Mouse (Mus musculus) large intestine, adult 2 months (tissue): ENCODE data around the gene Fbxo11. TPM values are rescaled to one million over a fixed set of nuclear protein-coding genes. Genes with fewer than 3 reads are reported as not detected.

Experiments
- DNase-seq: peaks from one replicate; pipeline ENCODE4 v3.0.0-alpha.2; 2012; ENCODE audit warnings: low read depth, low spot score
- WGBS: fragments of 180-500 bp; shearing (Covaris S2); methylation state at CpG from one replicate; pipeline ENCODE4 v1.1.7; 2018; 5-methylcytosine and 5-hydroxymethylcytosine counted together
- polyA plus RNA-seq: library from polyadenylated mRNA; depleted of rRNA; stranded (reverse); fragments of >200 nt; gene quantifications from 2 replicates; pipeline ENCODE4 v1.2.3, GENCODE M21; 2012; rRNA removed

The Fbxo11 gene
- 11.6 and 12.6 TPM in 2 replicates for polyA plus RNA-seq

- no peak for DNase-seq
- WGBS = 1% methylated on average over 112 of the region's 112 CpGs
These were observed at the start of gene Fbxo11 for GRCm38 (mm10) chr17:88065031-88065800. Gene Fbxo11, minus strand, starts transcription at chr17:88065291.

DNA sequence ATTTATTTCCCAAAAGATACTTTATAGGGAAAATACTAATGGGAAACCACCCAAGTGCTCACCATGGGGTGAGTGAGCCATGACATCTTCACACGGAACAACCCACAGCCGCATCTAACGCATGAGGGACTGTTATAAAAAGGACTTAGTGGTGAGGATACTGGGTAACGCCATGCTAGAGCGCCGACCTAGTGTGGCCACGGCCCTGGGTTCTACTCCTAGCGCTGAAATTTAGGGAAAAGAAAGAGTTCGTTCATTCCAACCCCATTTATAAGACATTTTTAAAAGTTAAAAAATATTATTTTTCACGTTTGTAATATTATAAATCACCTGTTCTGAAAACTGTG lies 48.8 kb upstream of the Fbxo11 start:
- 89% methylated on average over 10 of the region's 10 CpGs for WGBS
- DNase-seq = no peak

DNA sequence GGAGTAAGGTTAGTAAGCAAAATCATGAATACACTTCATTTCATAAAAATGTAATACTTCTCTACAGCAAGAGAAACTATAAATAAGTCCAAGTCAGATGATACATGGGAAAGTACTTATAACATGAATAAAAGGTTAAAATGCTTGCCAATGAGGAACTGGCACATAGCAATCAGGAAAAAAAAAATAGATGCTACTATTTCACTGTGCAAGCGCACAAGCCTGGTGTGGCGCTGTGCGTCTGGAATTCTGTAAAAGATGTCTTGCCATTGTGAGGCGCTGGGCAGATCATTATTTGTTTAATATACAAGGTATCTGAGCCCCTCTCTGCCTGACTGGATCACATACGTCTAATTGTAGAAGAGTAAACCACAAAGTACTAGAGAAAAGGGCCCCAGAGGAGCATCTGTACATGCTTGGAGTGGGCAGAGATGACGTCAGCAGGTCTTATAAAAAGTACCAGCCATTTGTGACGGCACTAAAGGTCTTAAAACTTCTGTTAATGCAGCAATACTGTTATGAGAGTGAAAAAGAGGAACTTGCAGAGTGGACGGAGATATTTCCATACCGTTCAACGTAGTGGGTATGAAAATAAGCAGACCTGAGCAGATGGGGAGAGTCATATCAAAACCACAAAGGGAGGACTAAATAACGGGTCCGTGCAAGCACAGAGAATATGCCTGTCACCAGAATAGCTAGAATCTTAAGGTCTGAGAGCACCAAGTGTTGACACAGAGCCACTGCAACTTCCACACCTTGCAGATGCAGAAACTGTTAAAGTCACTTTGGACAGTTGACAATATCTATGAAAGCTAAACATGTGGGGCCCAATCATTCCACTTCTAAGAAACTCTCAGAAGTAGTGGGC lies 48.2 kb upstream of the Fbxo11 start:
- whole genome bisulfite sequencing = 66% methylated on average over 12 of the region's 12 CpGs
- no peak for DNase-seq

GRCm38 (mm10) chr17:88111865-88112645 lies 47.0 kb upstream of the Fbxo11 start:
- DNase-seq = no peak
- 39% methylated on average over 10 of the region's 10 CpGs for WGBS

- 65% methylated on average over 12 of the region's 12 CpGs for WGBS
- no peak for DNase-seq
These were observed 46.1 kb upstream of the Fbxo11 start for GRCm38 (mm10) chr17:88111081-88111796.

- WGBS = 79% methylated on average over 4 of the region's 4 CpGs
- no peak for DNase-seq
These were observed 42.6 kb upstream of the Fbxo11 start for GRCm38 (mm10) chr17:88107708-88108107.

- DNase-seq = no peak
- 84% methylated on average over 9 of the region's 9 CpGs for WGBS
These were observed 41.3 kb upstream of the Fbxo11 start for GRCm38 (mm10) chr17:88106365-88106764.

DNA sequence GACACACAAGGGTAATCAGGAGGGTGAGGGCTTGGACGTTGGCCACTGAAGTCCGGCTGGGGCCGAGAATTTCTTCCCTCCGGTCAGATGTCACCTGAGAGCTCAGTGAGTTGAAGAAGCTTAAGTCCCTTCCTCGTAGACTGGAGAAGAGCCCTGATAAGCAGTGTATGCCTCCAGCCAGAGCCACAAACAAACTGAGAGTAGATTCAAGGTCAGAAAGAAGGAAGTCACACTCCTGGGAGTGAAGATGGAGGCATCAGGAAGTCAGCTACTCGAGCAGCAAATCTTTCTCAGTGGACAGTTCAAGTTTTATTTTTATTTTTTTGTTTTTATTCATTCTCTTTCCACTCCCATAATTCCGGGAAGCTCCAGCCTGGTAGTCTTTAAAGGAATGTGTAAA lies 37.5 kb upstream of the Fbxo11 start:
- WGBS = 56% methylated on average over 7 of the region's 7 CpGs
- no peak for DNase-seq

DNA sequence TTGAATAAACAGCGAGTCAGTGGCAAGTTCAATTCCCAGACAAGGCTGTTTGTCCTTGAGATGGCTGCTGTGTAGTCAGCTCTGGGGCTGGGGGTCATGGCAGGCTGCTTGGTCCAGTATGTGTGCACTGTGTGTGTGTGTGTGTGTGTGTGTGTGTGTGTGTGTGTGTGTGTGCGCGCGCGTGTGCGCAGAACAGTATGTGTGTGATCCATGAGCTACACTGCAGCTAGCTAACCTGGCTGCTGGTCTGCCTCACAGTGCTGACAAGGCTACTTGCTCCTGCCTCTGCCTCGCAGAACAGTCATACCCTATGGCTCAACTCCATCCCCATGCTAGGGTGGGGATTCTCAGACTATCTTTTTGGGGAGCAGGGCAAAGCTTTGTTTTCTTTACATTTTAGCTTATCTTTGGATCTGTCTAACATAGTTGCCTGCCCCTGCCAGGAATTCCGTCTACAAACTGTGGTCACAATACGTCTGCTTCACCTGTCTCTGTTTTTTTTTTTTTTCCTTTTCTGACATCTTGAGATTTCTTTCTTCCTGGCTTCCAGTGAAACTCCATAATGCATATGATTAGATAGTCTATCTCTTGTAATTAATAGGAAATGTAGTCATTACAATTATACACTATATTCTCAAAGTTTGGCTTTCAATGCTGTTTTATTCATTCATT lies 33.2 kb upstream of the Fbxo11 start:
- WGBS = 77% methylated on average over 9 of the region's 9 CpGs
- no peak for DNase-seq

DNA sequence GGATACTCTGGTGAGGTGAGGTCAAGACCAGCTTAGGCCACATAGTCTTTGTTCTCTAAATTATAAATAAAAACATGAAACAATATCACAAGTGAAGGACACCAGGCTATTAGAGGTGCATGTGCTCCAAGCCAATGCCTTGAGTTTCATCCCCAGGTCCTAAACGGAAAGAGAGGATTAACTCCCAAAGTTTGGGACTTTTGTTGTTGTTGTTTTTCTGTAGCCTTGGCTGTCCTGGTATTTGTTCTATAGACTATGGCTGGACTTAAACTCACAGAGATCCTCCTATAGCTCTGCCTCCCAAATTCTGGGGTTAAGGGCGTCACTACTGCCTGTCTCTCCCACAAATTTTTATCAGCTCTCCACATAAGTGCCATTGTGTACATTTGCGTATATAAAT lies 32.5 kb upstream of the Fbxo11 start:
- DNase-seq = no peak
- 90% methylated on average over 3 of the region's 3 CpGs for WGBS

DNA sequence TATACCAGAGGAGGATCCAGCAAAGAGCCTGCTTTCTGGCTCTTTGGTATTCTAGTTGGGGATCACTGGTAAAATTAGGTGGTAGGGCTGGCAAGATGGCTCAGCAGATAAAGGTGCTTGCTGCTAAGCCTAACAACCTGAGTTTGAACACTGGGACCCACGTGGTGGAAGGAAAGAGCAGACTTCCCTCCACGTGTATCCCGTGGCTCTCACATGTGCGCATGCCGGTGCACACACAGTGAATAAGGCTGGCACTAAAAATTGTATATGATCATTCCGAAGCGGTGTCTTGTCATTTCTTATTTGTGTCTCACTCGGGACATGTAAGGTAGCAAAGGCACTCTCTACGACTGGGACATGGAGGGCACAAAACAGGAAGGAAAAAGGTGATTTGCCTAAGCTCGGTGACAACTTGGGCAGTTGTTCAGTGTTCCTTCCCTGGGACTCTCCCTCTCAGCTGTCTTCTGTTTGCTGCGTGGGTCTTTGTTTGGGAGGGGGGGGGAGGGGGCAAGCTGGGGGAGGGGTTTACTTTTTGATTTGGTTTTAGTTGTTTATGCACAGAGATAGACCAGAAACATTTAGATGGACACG lies 31.8 kb upstream of the Fbxo11 start:
- WGBS = 77% methylated on average over 12 of the region's 12 CpGs
- no peak for DNase-seq

DNA sequence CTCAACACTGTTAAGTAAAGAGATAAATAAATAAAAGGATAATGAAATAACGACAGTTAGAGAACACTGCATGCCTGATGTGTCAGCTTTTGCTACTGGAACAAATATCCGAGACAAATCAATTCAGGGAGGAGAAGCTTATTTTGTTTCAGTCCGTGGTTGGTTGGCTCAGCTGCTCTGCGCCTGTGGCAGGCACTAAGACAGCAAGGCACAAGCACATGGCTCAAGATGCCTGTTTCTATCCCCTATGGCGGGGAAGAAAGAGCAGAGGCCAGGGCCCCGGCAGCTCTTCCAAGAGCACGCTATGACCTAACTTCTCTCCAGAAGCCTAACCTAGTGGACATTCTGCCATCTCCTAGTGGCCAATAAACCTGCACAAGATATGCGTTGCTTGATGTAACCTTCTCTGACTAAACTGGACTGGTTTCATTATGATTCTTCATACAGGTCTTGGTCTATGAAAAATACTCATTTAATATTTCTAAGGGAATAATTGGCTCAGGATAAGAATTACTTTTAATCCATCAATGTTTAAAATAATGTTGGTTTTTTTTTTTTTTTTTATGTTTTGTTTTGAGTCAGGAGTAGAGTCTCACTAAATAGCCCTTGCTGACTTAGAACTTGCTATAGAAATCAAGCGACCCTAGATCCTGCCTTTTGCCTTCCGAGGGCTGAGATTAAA lies 30.6 kb upstream of the Fbxo11 start:
- 86% methylated on average over 10 of the region's 10 CpGs for WGBS
- DNase-seq = no peak

DNA sequence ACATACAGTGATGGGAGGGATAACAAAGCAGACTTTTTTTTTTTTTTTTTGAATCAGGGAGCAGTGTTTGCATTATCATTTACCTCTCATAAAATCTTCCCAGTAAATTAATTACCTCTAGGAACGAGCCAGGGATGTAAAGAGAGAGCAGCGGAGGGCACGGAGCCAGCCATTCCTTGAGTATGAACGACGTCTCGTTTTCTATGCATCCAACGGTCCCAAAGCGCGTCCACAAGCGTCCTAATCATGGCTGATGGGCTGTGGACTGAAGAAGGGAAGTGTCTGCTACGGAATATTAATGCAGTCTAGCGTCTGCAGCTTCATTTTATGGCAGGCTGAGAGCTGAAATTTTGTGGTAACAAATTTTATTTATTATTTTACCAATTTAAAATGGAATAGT lies 29.2 kb upstream of the Fbxo11 start:
- DNase-seq = no peak
- 71% methylated on average over 12 of the region's 12 CpGs for WGBS

- no peak for DNase-seq
- 82% methylated on average over 10 of the region's 10 CpGs for WGBS
These were observed 28.7 kb upstream of the Fbxo11 start for GRCm38 (mm10) chr17:88093798-88094197.

GRCm38 (mm10) chr17:88085976-88086375 lies 20.9 kb upstream of the Fbxo11 start:
- DNase-seq = no peak
- WGBS = 95% methylated on average over 11 of the region's 11 CpGs

DNA sequence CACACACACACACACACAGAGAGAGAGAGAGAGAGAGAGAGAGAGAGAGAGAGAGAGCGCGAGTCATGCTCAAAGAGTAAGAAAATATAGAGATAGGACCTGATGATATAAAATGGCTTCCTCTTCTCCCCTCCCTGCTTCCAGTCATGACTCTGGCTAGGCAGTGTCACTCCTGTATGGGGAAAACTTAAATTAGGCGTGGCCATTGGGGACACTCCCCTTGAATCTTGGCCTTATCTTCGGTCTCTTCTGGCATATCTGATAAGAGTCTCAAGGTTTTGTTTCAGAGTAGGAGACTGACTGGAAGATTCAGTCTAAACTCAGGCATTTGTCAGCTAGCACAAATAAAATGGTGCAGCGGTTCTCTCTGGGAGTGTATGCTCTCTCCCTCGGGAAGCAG lies 16.4 kb upstream of the Fbxo11 start:
- DNase-seq = no peak
- 66% methylated on average over 6 of the region's 6 CpGs for WGBS

GRCm38 (mm10) chr17:88079771-88080170 lies 14.7 kb upstream of the Fbxo11 start:
- 86% methylated on average over 8 of the region's 8 CpGs for WGBS
- no peak for DNase-seq

GRCm38 (mm10) chr17:88072047-88072446 lies 7.0 kb upstream of the Fbxo11 start:
- WGBS = 84% methylated on average over 7 of the region's 7 CpGs

More at GRCm38 (mm10) chr17:88072047-88072446, 7.0 kb upstream of the Fbxo11 start:
- no peak for DNase-seq
